Mouse (Mus musculus): ENCODE results near the gene Hrh3. TPM values are rescaled to one million over a fixed set of nuclear protein-coding genes. Genes with fewer than 3 reads are reported as not detected.

Hrh3 gene
- polyA plus RNA-seq, 1 experiment from 2014 or later: 4.2 TPM

DNA sequence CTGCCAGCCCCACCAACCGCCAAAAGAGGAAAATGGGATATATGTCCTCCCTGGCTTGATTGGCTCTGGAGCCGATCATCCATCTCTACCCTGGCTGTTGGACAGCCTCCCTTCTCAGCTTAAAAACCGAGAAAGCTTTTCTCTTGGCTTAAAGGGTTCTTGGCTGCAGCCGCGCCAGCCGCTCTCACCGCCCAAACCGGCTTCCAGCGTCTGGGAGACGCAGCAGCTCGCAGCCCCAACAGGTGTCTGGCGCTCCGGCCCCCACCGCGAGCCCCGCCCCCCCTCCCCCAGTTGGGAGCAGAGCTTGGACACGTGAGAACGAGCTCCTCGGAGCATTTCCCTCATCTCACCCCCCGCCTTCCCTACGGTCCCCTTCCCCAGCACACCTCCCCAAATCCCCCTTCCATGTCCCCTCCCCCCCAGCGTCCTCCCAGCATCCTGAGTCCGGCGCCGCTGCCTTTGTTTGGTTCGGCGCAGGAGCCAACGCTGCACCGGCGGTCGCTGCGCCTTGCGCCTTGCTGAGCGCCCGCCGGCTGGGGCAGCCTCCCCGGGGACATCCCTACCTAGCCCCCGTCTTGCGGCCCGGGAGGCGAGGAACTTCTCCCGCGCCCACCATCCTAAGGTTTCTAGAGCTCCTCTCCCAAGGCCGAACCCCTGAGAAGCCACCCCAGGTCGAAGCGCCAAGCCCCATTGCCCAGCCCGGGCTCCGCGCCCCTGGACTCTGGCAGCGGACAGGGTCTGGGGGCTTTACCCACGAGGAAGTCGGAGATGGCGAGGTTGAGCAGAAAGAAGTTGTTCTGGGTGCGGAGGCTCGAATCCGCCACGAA, 924 bp downstream of the Hrh3 start:
- H3K4me2 ChIP-seq (replicated peaks): peak overlapping the region; percentile 85
- H3K4me1 ChIP-seq: peaks cover 47% of the 10 kb centered on the region
- ATAC-seq (ENCODE audit: low FRiP score): no peak; the same call in 1 of the 2 replicates
- H3K9me3 ChIP-seq (replicated peaks): no peaks in the 10 kb centered on the region
- peak overlapping the region; percentile 59 for H3K9ac ChIP-seq
- peaks cover 73% of the 10 kb centered on the region for H3K27me3 ChIP-seq
- no peaks in the 10 kb centered on the region for H3K36me3 ChIP-seq
- peak overlapping the region; percentile 54 for H3K4me3 ChIP-seq
- 0 out of 2 replicates have a peak overlapping the region, but pooled peaks have one; percentile 44 for H3K27ac ChIP-seq
- WGBS: 2% methylated on average over 56 of the region's 57 CpGs

DNA sequence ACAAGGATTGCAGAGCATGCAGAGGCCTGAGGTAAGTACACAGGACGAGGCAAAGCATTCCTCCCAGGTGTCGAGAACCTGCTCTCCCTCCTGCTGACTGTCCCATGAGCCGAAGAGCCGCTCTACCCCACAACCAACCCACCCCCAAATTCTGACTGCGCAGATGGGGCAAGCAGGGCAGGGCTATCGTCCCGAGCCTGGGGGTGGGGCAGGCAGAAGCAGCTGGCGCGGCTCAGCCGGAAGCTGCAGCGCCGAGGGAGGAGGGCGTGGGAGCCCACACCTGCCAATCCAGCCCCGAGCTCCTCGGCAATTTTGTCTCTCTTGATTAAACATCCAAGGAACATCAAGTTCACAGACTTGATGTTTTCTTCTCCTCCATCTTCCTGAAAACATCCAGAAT, 4.8 kb downstream of the Hrh3 start:
- H3K27me3 ChIP-seq: peaks cover 69% of the 10 kb centered on the region
- H3K4me2 ChIP-seq (replicated peaks): 0 out of 2 replicates have a peak overlapping the region, but pooled peaks have one; percentile 3
- no peaks in the 10 kb centered on the region for H3K36me3 ChIP-seq
- no peak overlapping the region for H3K4me3 ChIP-seq
- no peak overlapping the region for H3K27ac ChIP-seq
- no peak for ATAC-seq (ENCODE audit: low FRiP score)
- peaks cover 40% of the 10 kb centered on the region for H3K4me1 ChIP-seq
- no peaks in the 10 kb centered on the region for H3K9me3 ChIP-seq (replicated peaks)
- H3K9ac ChIP-seq: no peak overlapping the region
- 7% methylated on average over 15 of the region's 15 CpGs for WGBS

DNA sequence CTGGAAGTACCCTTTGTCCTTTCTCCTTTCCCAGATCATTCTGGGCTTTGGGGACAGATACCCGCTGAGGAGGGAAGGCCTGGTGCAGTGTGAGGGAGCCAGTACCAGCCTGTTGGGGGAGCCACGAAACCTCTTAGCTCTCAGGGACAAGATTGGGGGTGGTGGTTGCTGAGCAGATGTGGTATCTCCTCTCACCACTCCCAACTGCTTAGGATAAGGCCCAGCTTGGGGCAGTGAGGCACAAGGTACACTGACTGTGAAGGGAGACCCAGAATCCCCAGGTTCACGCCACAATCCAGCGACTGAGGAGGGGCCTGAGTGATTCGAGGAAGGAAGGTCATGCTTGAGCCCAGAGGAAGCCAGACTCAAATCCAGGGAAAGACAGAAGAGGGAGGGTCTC, 6.1 kb downstream of the Hrh3 start:
- Histone ChIP-seq H3K4me1 (peaks cover 32% of the 10 kb centered on the region), H3K9ac (no peak overlapping the region), H3K4me3 (no peak overlapping the region), H3K4me2 (replicated peaks) (no peak overlapping the region), H3K9me3 (replicated peaks) (no peaks in the 10 kb centered on the region), H3K27me3 (peaks cover 55% of the 10 kb centered on the region), H3K36me3 (no peaks in the 10 kb centered on the region), H3K27ac (no peak overlapping the region)
- no peak for ATAC-seq (ENCODE audit: low FRiP score)
- 41% methylated on average over 5 of the region's 5 CpGs for whole genome bisulfite sequencing

DNA sequence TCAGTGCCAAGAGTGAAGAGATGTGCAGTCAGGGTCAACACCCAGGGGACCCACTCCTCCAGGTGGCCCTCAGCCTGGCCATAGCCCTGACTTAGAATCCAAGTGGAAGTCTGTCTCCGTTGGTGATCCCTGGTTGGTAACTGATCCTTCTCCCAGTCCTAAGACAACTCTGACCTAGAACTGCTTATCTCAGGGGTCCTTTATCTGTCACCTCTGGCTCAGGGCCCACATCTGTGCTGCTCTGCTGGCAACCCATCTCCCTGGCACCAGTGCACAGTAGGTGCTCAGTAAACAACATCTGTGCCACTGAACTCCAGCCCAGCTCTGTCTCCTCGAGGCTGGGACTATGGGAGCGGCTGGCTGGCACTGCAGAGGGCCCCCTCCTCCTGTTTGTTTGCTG, 6.7 kb downstream of the Hrh3 start:
- whole genome bisulfite sequencing: 47% methylated on average over 3 of the region's 3 CpGs
- H3K4me1 ChIP-seq: peaks cover 26% of the 10 kb centered on the region
- no peak overlapping the region for H3K9ac ChIP-seq
- no peak overlapping the region for H3K4me2 ChIP-seq (replicated peaks)
- no peaks in the 10 kb centered on the region for H3K36me3 ChIP-seq
- H3K27ac ChIP-seq: no peak overlapping the region
- ATAC-seq (ENCODE audit: low FRiP score): no peak
- no peaks in the 10 kb centered on the region for H3K9me3 ChIP-seq (replicated peaks)
- no peak overlapping the region for H3K4me3 ChIP-seq
- peaks cover 49% of the 10 kb centered on the region for H3K27me3 ChIP-seq

DNA sequence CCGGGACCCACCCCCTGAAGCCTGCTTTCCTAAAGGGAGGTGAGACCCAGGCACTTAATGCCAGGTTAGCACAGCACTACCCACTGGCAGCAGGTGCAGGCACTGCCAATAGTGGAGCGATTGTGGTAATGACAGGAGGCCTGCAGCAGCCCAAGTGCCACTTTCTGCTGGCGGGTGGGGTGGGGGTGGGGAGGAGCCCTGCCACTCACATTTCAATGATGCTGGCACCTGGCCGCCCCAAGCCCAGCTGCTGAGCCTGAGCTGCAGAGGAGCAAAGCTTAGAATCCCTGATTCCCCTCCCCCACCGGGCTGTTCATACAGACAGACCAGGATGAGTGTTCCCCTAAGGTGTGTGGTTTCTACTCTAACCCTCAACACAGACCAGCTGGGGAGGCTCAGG, 8.6 kb downstream of the Hrh3 start:
- H3K4me2 ChIP-seq (replicated peaks): no peak overlapping the region
- peaks cover 24% of the 10 kb centered on the region for H3K4me1 ChIP-seq
- peak; percentile 29; the same call in 1 of the 2 replicates for ATAC-seq (ENCODE audit: low FRiP score)
- no peak overlapping the region for H3K9ac ChIP-seq
- 29% methylated on average over 5 of the region's 5 CpGs for WGBS
- no peaks in the 10 kb centered on the region for H3K9me3 ChIP-seq (replicated peaks)
- no peak overlapping the region for H3K4me3 ChIP-seq
- H3K36me3 ChIP-seq: no peaks in the 10 kb centered on the region
- H3K27ac ChIP-seq: no peak overlapping the region
- H3K27me3 ChIP-seq: peaks cover 31% of the 10 kb centered on the region

DNA sequence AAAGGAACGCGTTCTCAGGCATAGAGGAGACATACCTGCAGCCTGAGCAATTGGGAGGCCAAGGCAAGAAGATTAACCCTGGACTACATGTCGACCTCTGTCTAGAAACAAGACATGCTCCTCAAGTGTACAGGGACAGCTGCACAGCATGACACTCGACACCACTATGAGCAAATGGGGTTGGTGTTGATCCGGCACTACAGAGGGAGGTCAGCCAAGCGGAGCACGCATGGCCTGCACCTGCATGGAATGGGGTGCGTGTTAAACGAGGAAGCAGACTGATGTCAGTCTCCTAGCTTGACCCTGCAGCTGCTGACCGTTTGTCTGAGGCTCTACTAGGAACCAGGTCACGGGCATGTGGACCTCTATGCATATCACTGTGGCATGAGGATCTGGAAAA, 14.0 kb downstream of the Hrh3 start:
- Histone ChIP-seq H3K27me3 (no peaks in the 10 kb centered on the region), H3K4me2 (replicated peaks) (no peak overlapping the region), H3K9me3 (replicated peaks) (no peaks in the 10 kb centered on the region), H3K9ac (no peak overlapping the region), H3K27ac (no peak overlapping the region), H3K36me3 (peaks cover 13% of the 10 kb centered on the region), H3K4me3 (no peak overlapping the region), H3K4me1 (no peaks in the 10 kb centered on the region)
- ATAC-seq (ENCODE audit: low FRiP score): no peak
- WGBS: 63% methylated on average over 11 of the region's 11 CpGs

DNA sequence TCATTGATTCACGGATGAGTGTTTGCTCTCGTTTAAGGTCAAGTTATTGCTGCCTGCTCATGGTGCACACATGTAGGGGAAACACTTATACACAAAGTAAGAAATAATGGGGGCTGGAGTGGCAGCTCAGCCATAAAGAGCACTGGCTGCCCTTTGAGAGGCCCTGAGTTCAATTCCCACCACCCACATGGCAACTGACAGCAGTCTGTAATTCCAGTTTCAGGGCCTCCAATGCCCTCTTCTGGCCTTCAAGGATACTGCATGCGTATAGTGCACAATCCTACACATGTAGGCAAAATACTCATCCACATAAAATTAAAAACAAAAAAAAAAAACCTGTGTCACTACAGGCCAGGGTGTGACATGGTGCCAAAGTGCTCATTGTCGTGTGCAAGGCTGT, 16.8 kb downstream of the Hrh3 start:
- WGBS: 95% methylated on average over 4 of the region's 4 CpGs
- Histone ChIP-seq H3K36me3 (peaks cover 29% of the 10 kb centered on the region), H3K9me3 (replicated peaks) (no peaks in the 10 kb centered on the region), H3K27ac (no peak overlapping the region), H3K4me3 (no peak overlapping the region), H3K27me3 (no peaks in the 10 kb centered on the region), H3K4me1 (no peaks in the 10 kb centered on the region), H3K9ac (no peak overlapping the region), H3K4me2 (replicated peaks) (no peak overlapping the region)
- ATAC-seq (ENCODE audit: low FRiP score): no peak

DNA sequence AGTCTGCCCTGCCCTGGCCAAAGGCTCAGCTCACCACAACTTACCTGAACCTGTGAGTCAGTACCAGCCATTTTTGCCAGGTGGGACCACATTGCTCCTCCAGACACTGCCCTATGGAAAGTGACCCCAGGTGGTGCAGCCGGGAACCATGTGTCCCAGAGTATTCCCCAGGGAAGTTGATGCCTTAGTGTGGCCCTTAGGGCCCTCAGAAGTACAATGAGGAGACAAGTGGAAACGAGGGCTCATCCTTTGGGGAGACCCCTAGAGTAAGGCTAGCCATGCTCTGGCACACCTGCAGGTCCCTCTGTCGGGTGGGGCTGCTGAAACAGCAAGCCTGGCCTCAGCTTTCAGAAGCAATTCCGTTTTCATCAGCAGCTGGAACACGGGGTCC, 17.7 kb downstream of the Hrh3 start:
- H3K9ac ChIP-seq: no peak overlapping the region
- H3K27me3 ChIP-seq: no peaks in the 10 kb centered on the region
- no peak overlapping the region for H3K4me3 ChIP-seq
- H3K27ac ChIP-seq: peak overlapping the region; percentile 55; the same call in 1 of the 2 replicates
- WGBS: 84% methylated on average over 5 of the region's 5 CpGs
- no peak for ATAC-seq (ENCODE audit: low FRiP score)
- peaks cover 36% of the 10 kb centered on the region for H3K36me3 ChIP-seq
- H3K4me2 ChIP-seq (replicated peaks): no peak overlapping the region
- H3K9me3 ChIP-seq (replicated peaks): no peaks in the 10 kb centered on the region
- H3K4me1 ChIP-seq: no peaks in the 10 kb centered on the region

DNA sequence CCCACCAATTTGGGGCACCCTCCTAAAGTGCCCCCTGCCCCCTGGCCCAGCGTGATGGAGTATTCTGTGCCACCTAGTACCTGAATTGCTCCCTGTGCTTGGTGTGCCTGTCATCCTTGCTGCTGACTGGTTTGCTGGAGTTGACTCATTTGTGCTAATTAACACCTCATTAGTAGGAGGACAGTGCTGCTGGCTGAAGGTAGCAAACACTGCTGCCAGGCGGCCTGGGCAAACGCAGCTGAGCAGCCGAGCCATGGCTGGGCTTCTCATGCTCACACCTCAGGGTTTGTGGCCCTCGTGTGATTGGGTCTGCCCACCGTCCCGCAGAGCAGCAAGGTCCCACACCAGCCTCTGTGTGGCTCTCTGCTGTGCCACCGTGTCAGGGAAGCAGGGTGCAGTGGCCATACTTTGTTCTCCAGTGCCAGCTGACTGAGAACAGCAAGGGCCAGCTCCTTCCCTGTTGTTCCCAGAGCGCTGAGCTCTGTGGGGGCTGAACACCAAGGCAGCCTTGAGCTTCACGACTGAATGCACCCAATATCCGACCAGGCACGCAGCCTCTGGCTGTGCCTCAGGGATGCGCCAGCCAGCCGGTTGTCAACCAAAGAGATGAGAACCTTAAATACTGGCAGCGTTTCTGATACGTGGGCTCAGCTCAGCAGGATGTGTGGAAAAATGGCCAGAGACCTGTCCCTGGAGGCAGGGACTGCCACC, 18.2 kb downstream of the Hrh3 start:
- Histone ChIP-seq H3K27me3 (no peaks in the 10 kb centered on the region), H3K4me3 (no peak overlapping the region), H3K4me1 (no peaks in the 10 kb centered on the region), H3K9ac (no peak overlapping the region; the same call in 1 of the 2 replicates), H3K36me3 (peaks cover 36% of the 10 kb centered on the region), H3K27ac (peak overlapping the region; percentile 55), H3K4me2 (replicated peaks) (no peak overlapping the region), H3K9me3 (replicated peaks) (no peaks in the 10 kb centered on the region)
- 0 out of 2 replicates have a peak, but pooled peaks have one; percentile 37 for ATAC-seq (ENCODE audit: low FRiP score)
- WGBS: 77% methylated on average over 16 of the region's 16 CpGs

DNA sequence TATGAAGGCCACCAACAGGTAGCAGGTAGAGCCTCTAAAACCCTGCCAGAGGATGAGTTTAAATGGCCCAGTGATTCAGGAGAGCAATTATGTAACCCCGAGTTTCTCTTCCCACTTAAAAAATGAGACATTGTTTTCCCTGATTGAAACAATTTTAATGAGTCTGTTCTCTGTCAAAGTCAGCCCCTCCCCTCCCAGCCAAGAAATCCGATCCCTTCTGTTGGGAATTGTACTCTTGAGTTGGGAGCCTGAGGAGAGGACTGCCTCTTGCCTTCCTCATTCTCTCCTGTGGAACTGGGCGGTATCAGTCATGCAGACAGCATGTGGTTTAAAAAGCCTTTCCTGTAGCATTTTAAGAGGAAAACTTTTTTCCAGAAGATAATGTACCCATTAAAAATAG, 19.7 kb downstream of the Hrh3 start:
- Histone ChIP-seq H3K36me3 (peaks cover 41% of the 10 kb centered on the region), H3K27me3 (no peaks in the 10 kb centered on the region), H3K4me3 (no peak overlapping the region), H3K4me2 (replicated peaks) (no peak overlapping the region), H3K9me3 (replicated peaks) (no peaks in the 10 kb centered on the region), H3K27ac (no peak overlapping the region), H3K9ac (no peak overlapping the region), H3K4me1 (no peaks in the 10 kb centered on the region)
- WGBS: 47% methylated on average over 3 of the region's 3 CpGs
- no peak for ATAC-seq (ENCODE audit: low FRiP score)

DNA sequence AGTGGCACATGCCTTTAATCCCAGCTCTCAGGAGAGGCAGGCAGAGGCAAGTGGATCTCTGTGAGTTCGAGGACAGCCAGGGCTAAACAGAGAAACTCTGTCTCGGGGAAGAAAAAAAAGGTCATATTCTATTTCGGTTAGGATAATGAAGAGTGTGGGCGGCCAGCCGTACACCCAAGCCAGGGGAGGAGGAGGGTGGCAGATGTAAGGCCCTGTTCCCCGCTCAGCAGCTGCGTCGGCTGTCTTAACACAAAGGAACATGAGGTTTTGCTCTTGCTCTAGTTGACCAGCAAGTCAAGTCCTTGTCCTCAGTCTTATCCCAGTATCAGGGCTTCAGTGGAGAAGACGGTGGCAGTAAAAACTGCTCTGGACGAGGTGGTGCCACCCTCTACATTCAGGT, 21.2 kb downstream of the Hrh3 start:
- Histone ChIP-seq H3K4me1 (no peaks in the 10 kb centered on the region), H3K27me3 (no peaks in the 10 kb centered on the region), H3K4me2 (replicated peaks) (no peak overlapping the region), H3K27ac (no peak overlapping the region), H3K4me3 (no peak overlapping the region), H3K9ac (no peak overlapping the region), H3K9me3 (replicated peaks) (no peaks in the 10 kb centered on the region), H3K36me3 (peaks cover 55% of the 10 kb centered on the region)
- 88% methylated on average over 10 of the region's 10 CpGs for whole genome bisulfite sequencing
- no peak for ATAC-seq (ENCODE audit: low FRiP score)

DNA sequence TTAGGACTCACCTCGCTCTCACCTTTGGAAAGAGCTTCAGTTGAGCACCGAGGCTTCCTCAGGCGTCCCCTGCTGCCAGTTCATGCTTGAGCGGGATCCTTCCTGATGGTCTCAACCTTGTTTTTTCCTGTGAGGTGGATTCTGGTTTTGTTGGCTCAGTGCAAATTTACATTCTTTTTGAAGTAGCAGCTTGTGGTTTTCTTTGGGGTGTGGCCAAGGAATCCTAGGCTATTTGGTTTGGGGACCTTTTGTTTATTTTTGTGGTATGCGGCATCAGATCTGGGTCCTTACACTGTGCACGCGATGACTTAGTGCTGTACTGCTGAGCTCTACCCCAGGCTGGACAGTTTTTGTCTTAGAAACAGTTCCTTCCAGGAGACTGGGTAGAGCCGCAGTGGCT, 23.6 kb downstream of the Hrh3 start:
- ATAC-seq (ENCODE audit: low FRiP score): no peak
- H3K4me1 ChIP-seq: no peaks in the 10 kb centered on the region
- H3K9me3 ChIP-seq (replicated peaks): no peaks in the 10 kb centered on the region
- H3K27me3 ChIP-seq: no peaks in the 10 kb centered on the region
- peaks cover 56% of the 10 kb centered on the region for H3K36me3 ChIP-seq
- H3K27ac ChIP-seq: no peak overlapping the region
- no peak overlapping the region for H3K4me2 ChIP-seq (replicated peaks)
- 91% methylated on average over 8 of the region's 8 CpGs for WGBS
- H3K4me3 ChIP-seq: no peak overlapping the region
- H3K9ac ChIP-seq: no peak overlapping the region

Data from hindbrain, embryonic 12.5 days (tissue).